Mouse (Mus musculus) CD4-positive, CD25-positive, alpha-beta regulatory T cell, adult 2 months (primary cell): Measurements from ENCODE around the gene Hnrnpl.

Source experiments
- DNase-seq: peaks from one replicate; pipeline ENCODE4 v3.0.0-alpha.2; 2012; ENCODE audit warnings: low read depth, low spot score

The Hnrnpl gene

GRCm38 (mm10) chr7:28870901-28871664, 62.7 kb downstream of the Hnrnpl start:
- no peak for DNase-seq
